Mouse (Mus musculus): ENCODE measurements around the gene Ntn1. TPM values are rescaled to one million over a fixed set of nuclear protein-coding genes. Genes with fewer than 3 reads are reported as not detected.
A peak's percentile ranks its signal among the peaks of the same experiment; 100 is the strongest.

Ntn1 gene
- polyA plus RNA-seq, 1 experiment from 2014 or later, result 6.8 TPM

DNA sequence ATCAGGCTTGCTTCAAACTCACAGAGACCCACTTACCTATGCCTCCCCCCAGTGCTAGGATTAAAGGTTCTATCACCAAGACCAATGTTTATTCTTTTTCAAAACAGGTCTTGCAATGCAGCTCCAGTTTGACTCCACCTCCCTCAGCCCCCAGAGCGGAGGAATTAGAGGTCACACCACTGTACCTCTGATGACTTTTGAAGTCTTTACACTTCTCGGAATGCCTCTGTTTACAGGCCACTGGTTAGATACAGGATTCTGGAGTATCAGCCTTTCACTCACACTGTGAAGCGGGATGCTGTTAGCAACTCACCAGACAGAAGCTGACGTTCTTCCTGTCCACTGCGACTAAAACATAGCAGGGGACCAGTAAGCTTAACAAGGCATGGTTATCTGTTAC, 805 bp upstream of the Ntn1 start:
- Histone ChIP-seq H3K4me3 (no peak overlapping the region), H3K9me3 (replicated peaks) (no peaks in the 10 kb centered on the region), H3K27ac (no peak overlapping the region), H3K36me3 (ENCODE audit: poor library complexity, severe bottlenecking) (no peaks in the 10 kb centered on the region), H3K4me2 (no peak overlapping the region), H3K4me1 (peaks cover 25% of the 10 kb centered on the region), H3K9ac (no peak overlapping the region), H3K27me3 (peaks cover 56% of the 10 kb centered on the region)
- ATAC-seq, result no peak
- 32% methylated on average over 5 of the region's 5 CpGs for WGBS

DNA sequence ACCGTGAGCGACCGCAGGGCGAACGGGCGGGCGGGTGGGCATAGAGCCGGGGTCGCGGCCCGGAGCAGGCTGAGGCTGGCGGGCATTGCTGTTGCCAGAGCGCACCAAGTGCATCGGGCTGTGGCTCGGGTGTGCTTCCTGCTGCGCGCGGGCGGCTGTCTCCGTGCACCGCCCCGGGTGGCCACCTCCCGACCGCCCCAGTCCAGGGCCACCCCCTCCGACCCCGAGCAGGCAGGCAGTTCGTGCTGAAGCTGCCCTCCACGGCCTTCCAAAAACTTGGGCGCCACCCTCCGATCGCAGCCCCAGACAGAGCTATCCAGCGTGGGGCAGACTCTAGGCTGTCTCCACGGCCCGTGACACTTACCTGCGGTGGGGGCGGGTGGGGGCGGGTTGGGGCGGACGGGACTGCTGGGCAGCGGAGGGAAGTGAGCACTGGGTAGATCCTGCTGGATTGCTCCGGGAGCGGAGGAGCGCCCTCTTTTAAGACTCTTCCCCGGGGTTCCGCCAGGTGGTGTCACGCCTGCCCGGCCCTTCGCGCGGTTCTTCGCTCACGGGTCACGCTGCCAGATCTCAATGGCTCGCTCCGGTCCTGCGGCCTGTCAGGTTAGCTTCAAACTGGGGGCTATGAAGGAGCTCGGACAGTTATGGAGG, 477 bp downstream of the Ntn1 start:
- H3K9ac ChIP-seq, result peak overlapping the region; percentile 69
- peak overlapping the region; percentile 27 for H3K27ac ChIP-seq
- H3K4me2 ChIP-seq, result peak overlapping the region; percentile 93
- WGBS, result 0% methylated on average over 42 of the region's 57 CpGs
- peak overlapping the region; percentile 49 for H3K4me3 ChIP-seq
- ATAC-seq, result peak; percentile 80
- H3K9me3 ChIP-seq (replicated peaks), result no peaks in the 10 kb centered on the region
- H3K27me3 ChIP-seq, result peaks cover 68% of the 10 kb centered on the region
- no peaks in the 10 kb centered on the region for H3K36me3 ChIP-seq (ENCODE audit: poor library complexity, severe bottlenecking)
- peaks cover 25% of the 10 kb centered on the region for H3K4me1 ChIP-seq

DNA sequence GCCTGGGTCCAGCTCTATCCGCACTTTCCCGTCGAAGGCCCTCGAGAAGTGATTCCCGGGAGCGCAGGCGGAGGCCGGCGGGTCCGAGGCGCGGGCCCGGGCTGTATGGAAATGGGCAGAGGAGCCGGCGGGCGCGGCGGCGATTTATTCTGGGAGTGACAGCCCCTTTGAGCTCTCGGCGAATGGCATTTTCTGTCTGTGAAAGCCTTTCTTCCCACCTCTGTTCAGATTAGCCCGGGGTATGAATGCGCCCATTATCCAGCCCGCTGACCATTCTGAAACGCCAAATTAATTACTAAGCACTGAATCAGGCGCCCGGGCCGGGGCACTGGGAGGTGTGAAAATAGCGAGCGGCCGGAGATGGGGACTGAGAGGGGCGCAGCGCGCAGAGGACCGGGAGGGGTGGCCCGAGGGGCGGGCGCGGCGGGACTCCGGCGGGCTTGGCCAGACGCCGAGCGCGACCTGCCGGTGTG, 1.0 kb downstream of the Ntn1 start:
- under 1% methylated on average over 39 of the region's 47 CpGs for WGBS
- H3K27ac ChIP-seq, result peak overlapping the region; percentile 42
- peak; percentile 91 for ATAC-seq

GRCm38 (mm10) chr11:68398891-68399547, 1.6 kb downstream of the Ntn1 start:
- peak overlapping the region; percentile 69 for H3K9ac ChIP-seq
- H3K27ac ChIP-seq, result 0 out of 2 replicates have a peak overlapping the region, but pooled peaks have one; percentile 42
- WGBS, result 5% methylated on average over 24 of the region's 24 CpGs
- H3K36me3 ChIP-seq (ENCODE audit: poor library complexity, severe bottlenecking), result no peaks in the 10 kb centered on the region
- 0 out of 2 replicates have a peak, but pooled peaks have one; percentile 9 for ATAC-seq
- peaks cover 79% of the 10 kb centered on the region for H3K27me3 ChIP-seq
- no peaks in the 10 kb centered on the region for H3K9me3 ChIP-seq (replicated peaks)
- H3K4me2 ChIP-seq, result peak overlapping the region; percentile 93
- peak overlapping the region; percentile 49 for H3K4me3 ChIP-seq
- H3K4me1 ChIP-seq, result peaks cover 25% of the 10 kb centered on the region

More for the DNA sequence above, 1.0 kb downstream of the Ntn1 start:
- Histone ChIP-seq H3K27me3 (peaks cover 73% of the 10 kb centered on the region), H3K4me3 (peak overlapping the region; percentile 49), H3K4me2 (peak overlapping the region; percentile 93), H3K4me1 (peaks cover 25% of the 10 kb centered on the region), H3K9ac (peak overlapping the region; percentile 69), H3K36me3 (ENCODE audit: poor library complexity, severe bottlenecking) (no peaks in the 10 kb centered on the region), H3K9me3 (replicated peaks) (no peaks in the 10 kb centered on the region)

DNA sequence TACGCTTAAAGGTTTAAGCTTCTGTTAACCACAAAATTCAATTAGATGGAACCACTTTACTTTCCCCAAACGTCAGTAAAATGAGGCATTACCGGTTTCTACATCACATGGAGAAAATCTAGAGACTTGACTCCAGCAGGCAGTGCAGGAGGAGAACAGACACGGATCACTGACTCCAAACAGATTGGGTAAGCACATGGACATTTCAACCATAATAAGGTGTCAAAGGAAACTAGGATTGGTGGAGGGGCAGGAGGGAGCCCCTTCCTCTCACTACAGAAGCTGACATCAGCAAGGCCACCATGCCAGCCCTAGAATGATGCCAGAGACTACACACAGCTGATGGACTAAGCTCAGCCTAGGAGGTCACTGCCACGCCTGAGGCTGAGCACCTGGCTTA, 5.1 kb downstream of the Ntn1 start:
- no peaks in the 10 kb centered on the region for H3K36me3 ChIP-seq (ENCODE audit: poor library complexity, severe bottlenecking)
- H3K9ac ChIP-seq, result no peak overlapping the region
- no peak for ATAC-seq
- 66% methylated on average over 5 of the region's 5 CpGs for WGBS
- H3K4me1 ChIP-seq, result peaks cover 22% of the 10 kb centered on the region
- H3K27me3 ChIP-seq, result peaks cover 87% of the 10 kb centered on the region
- H3K4me2 ChIP-seq, result no peak overlapping the region
- no peaks in the 10 kb centered on the region for H3K9me3 ChIP-seq (replicated peaks)
- H3K4me3 ChIP-seq, result no peak overlapping the region
- H3K27ac ChIP-seq, result no peak overlapping the region

- ATAC-seq, result no peak
- Histone ChIP-seq H3K9me3 (replicated peaks) (no peaks in the 10 kb centered on the region), H3K4me1 (peaks cover 16% of the 10 kb centered on the region), H3K4me3 (no peak overlapping the region), H3K27ac (no peak overlapping the region), H3K27me3 (peaks cover 87% of the 10 kb centered on the region), H3K4me2 (no peak overlapping the region), H3K9ac (no peak overlapping the region), H3K36me3 (ENCODE audit: poor library complexity, severe bottlenecking) (no peaks in the 10 kb centered on the region)
- WGBS, result 37% methylated on average over 4 of the region's 4 CpGs
Observed at GRCm38 (mm10) chr11:68394749-68395148, 5.9 kb downstream of the Ntn1 start.

- H3K9ac ChIP-seq, result no peak overlapping the region
- H3K9me3 ChIP-seq (replicated peaks), result no peaks in the 10 kb centered on the region
- no peak overlapping the region for H3K4me2 ChIP-seq
- no peaks in the 10 kb centered on the region for H3K36me3 ChIP-seq (ENCODE audit: poor library complexity, severe bottlenecking)
- no peak overlapping the region for H3K27ac ChIP-seq
- H3K4me1 ChIP-seq, result peaks cover 14% of the 10 kb centered on the region
- H3K4me3 ChIP-seq, result no peak overlapping the region
- no peak for ATAC-seq
- peaks cover 95% of the 10 kb centered on the region for H3K27me3 ChIP-seq
- WGBS, result 36% methylated on average over 2 of the region's 2 CpGs
Observed at GRCm38 (mm10) chr11:68393897-68394490, 6.6 kb downstream of the Ntn1 start.

DNA sequence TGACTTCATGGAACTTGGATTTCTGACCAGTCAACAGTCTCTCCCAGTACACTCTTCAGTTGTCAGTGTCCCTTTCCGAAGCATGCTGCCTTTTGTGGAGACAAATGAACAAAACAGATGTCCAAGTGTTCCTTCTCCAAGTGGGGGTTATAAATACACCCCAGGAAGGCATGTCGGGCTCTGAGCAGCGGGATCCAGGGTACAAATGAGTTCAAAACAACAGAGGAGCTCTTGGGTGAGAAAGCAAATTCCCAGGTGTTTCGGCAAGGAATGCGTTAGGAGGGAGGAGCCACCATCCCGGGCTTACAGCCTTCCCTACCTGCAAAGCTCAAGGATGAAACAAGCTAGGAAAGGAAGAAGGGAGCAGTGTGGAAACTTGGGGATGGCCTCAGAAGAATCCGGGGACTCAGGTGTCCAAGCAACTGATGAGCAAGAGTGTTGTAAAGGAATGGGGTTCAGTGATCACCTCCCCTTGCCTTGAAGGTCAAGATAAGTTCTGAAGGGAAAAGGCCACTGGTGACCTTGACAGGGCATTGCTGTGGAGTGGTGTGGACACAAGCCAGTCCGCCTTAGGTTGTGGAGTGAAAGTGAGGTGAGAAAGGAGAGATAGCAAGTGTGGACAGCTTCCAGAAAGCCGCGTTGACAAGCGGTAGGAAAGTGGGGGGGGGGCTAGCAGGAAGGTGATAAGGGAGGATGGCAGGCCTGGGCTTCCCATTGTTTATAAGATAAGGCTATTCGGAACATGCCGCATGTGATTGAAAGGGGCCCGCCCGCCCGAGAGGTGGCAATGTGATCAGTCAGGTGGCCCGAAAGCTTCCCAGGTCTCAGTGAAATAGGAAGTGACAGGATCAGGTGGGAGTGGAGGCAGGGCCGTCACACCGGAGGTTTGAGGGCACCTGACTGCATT, 10.0 kb downstream of the Ntn1 start:
- H3K4me3 ChIP-seq, result no peak overlapping the region
- H3K27ac ChIP-seq, result no peak overlapping the region
- 9% methylated on average over 19 of the region's 19 CpGs for WGBS
- no peak for ATAC-seq
- H3K36me3 ChIP-seq (ENCODE audit: poor library complexity, severe bottlenecking), result no peaks in the 10 kb centered on the region
- H3K9ac ChIP-seq, result no peak overlapping the region
- peaks cover 23% of the 10 kb centered on the region for H3K4me1 ChIP-seq
- no peaks in the 10 kb centered on the region for H3K9me3 ChIP-seq (replicated peaks)
- peaks cover 93% of the 10 kb centered on the region for H3K27me3 ChIP-seq
- H3K4me2 ChIP-seq, result no peak overlapping the region

DNA sequence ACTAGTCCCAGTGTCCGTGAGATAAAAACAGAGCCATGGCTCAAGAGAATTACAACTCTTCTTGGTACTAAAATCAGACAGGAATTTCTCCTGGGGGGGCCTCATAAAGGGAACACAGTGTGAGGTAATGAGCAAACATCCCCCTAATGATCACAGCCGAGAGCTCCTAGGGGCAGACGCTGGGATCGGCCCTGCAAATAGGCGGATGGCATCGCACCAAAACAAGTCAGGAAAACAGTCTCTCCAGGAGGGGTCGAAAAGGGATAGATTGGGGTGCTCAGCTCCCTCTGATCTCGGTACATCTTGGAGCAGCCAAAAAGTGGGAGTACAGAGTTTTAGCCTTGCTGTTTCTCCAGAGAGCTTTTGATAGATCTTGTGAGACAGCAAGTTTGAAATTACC, 11.0 kb downstream of the Ntn1 start:
- H3K4me2 ChIP-seq, result no peak overlapping the region
- ATAC-seq, result no peak
- 3% methylated on average over 8 of the region's 8 CpGs for WGBS
- peaks cover 33% of the 10 kb centered on the region for H3K4me1 ChIP-seq
- H3K9me3 ChIP-seq (replicated peaks), result no peaks in the 10 kb centered on the region
- no peaks in the 10 kb centered on the region for H3K36me3 ChIP-seq (ENCODE audit: poor library complexity, severe bottlenecking)
- peaks cover 94% of the 10 kb centered on the region for H3K27me3 ChIP-seq
- no peak overlapping the region for H3K9ac ChIP-seq
- H3K4me3 ChIP-seq, result no peak overlapping the region
- no peak overlapping the region for H3K27ac ChIP-seq

- Histone ChIP-seq H3K4me2 (no peak overlapping the region), H3K9me3 (replicated peaks) (no peaks in the 10 kb centered on the region), H3K4me3 (no peak overlapping the region), H3K9ac (no peak overlapping the region), H3K4me1 (peaks cover 37% of the 10 kb centered on the region), H3K27me3 (peaks cover 89% of the 10 kb centered on the region), H3K36me3 (ENCODE audit: poor library complexity, severe bottlenecking) (no peaks in the 10 kb centered on the region), H3K27ac (no peak overlapping the region)
- ATAC-seq, result no peak
- 42% methylated on average over 1 of the region's 1 CpGs for WGBS
Observed at GRCm38 (mm10) chr11:68388655-68389015, 12.0 kb downstream of the Ntn1 start.

DNA sequence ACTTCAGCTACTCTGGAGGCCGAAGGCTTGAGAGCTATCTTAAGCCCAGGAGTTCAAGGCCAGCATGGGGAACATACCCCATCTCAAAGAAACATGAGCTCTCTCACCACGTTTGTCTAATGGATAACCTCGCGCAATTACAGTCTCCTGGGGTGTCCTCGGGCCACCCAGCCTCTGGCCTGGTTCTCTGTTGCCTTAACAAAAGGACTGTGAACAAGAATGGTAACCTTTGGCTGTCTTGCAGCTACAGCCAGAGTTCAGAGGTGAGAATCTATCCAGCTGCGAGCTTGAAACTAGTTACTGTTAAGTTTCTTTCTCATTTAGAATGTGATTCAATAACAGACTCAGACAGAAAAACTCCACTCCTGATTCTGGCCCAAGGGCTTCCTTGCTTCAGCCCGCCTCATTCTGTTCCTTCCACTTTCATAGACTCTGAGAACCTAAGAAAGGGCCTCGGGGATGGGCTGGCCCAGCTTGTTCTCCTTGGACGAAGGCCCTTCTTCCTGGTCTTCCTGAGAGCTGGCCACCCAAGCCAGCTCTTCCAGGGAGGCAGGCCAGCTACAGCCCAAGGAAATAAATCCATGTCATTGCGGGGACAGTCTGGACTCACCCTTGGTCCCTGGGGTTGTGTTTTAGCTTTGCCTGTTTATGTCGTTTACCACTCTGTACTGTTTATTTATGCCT, 12.5 kb downstream of the Ntn1 start:
- peaks cover 92% of the 10 kb centered on the region for H3K27me3 ChIP-seq
- H3K4me2 ChIP-seq, result 0 out of 2 replicates have a peak overlapping the region, but pooled peaks have one; percentile 97
- no peak for ATAC-seq
- H3K4me3 ChIP-seq, result no peak overlapping the region
- H3K27ac ChIP-seq, result no peak overlapping the region
- H3K9me3 ChIP-seq (replicated peaks), result no peaks in the 10 kb centered on the region
- H3K4me1 ChIP-seq, result peaks cover 43% of the 10 kb centered on the region
- H3K36me3 ChIP-seq (ENCODE audit: poor library complexity, severe bottlenecking), result no peaks in the 10 kb centered on the region
- WGBS, result 41% methylated on average over 11 of the region's 11 CpGs
- H3K9ac ChIP-seq, result no peak overlapping the region

Measured in forebrain, embryonic 13.5 days (tissue).